Mouse (Mus musculus) myocyte (in vitro differentiated cells): ENCODE data around the gene Hspb7. TPM values are rescaled to one million over a fixed set of nuclear protein-coding genes. Genes with fewer than 3 reads are reported as not detected.
A peak's percentile ranks its signal among the peaks of the same experiment; 100 is the strongest.

Experiments used
- H3K27me3 ChIP-seq: one replicate; pipeline ENCODE4 v1.6.1; 2011; ENCODE audit not compliant: control insufficient read depth, insufficient read depth, insufficient read length
- H3K36me3 ChIP-seq: one replicate; pipeline ENCODE4 v1.6.1; 2011; ENCODE audit not compliant: control insufficient read depth, insufficient read depth
- H3K4me2 ChIP-seq: one replicate; pipeline ENCODE4 v1.6.1; 2011; ENCODE audit warnings: low read depth, control low read depth
- H3K4me3 ChIP-seq: one replicate; pipeline ENCODE4 v1.5.1; 2011; ENCODE audit warnings: mild to moderate bottlenecking, control low read depth, moderate library complexity
- H3K79me2 ChIP-seq: one replicate; pipeline ENCODE4 v1.6.1; 2011; ENCODE audit not compliant: control insufficient read depth, insufficient read depth
- H3ac ChIP-seq: one replicate; pipeline ENCODE4 v1.6.1; 2011; ENCODE audit not compliant: control insufficient read depth, insufficient read length
- CEBPB ChIP-seq: IDR thresholded peaks from 2 replicates; pipeline ENCODE4 v1.6.1; 2011; ENCODE audit warnings: mild to moderate bottlenecking, moderate library complexity; ENCODE audit not compliant: poor library complexity, insufficient read depth, severe bottlenecking
- E2F4 ChIP-seq: IDR thresholded peaks from one replicate; pipeline ENCODE4 v1.6.1; 2011; ENCODE audit warnings: mild to moderate bottlenecking, control low read depth, moderate library complexity; ENCODE audit not compliant: insufficient read depth
- MAX ChIP-seq: IDR thresholded peaks from one replicate; pipeline ENCODE4 v1.6.1; 2011; ENCODE audit warnings: low read depth, mild to moderate bottlenecking, control low read depth
- MYOD1 ChIP-seq, 3 experiments: IDR thresholded peaks; one replicate each; pipeline ENCODE4 v1.6.1; 2011; ENCODE audit warnings: control low read depth in 2 of 3, low read depth in 2 of 3, mild to moderate bottlenecking in 2 of 3, moderate library complexity in 1 of 3; ENCODE audit not compliant: insufficient read length in 2 of 3, control insufficient read depth in 1 of 3
- MYOG ChIP-seq, 3 experiments: IDR thresholded peaks; one replicate each; pipeline ENCODE4 v1.6.1; 2011; ENCODE audit warnings: control low read depth in 2 of 3, low read depth in 2 of 3, mild to moderate bottlenecking in 2 of 3; ENCODE audit not compliant: insufficient read length in 2 of 3, control insufficient read depth in 1 of 3, insufficient read depth in 1 of 3
- POLR2A ChIP-seq: IDR thresholded peaks from one replicate; pipeline ENCODE4 v1.6.1; 2011; ENCODE audit warnings: low read depth, mild to moderate bottlenecking, control low read depth, moderate library complexity; ENCODE audit not compliant: insufficient read length
- POLR2AphosphoS2 ChIP-seq: IDR thresholded peaks from one replicate; pipeline ENCODE4 v1.6.1; 2011; ENCODE audit warnings: low read depth, control low read depth; ENCODE audit not compliant: insufficient read length
- REST ChIP-seq: IDR thresholded peaks from one replicate; pipeline ENCODE4 v1.6.1; 2011; ENCODE audit warnings: mild to moderate bottlenecking, control low read depth, moderate library complexity; ENCODE audit not compliant: insufficient read depth, insufficient read length
- SRF ChIP-seq: IDR thresholded peaks from one replicate; pipeline ENCODE4 v1.6.1; 2011; ENCODE audit warnings: low read depth; ENCODE audit not compliant: control insufficient read depth, insufficient read length
- TCF12 ChIP-seq: IDR thresholded peaks from one replicate; pipeline ENCODE4 v1.6.1; 2011; ENCODE audit warnings: mild to moderate bottlenecking, control low read depth; ENCODE audit not compliant: poor library complexity, insufficient read depth, severe bottlenecking
- TCF3 ChIP-seq: IDR thresholded peaks from one replicate; pipeline ENCODE4 v1.6.1; 2011; ENCODE audit warnings: low read depth, control low read depth; ENCODE audit not compliant: insufficient read length
- USF1 ChIP-seq: IDR thresholded peaks from one replicate; pipeline ENCODE4 v1.6.1; 2011; ENCODE audit warnings: low read depth, mild to moderate bottlenecking, control low read depth, moderate library complexity
- polyA plus RNA-seq: library from polyadenylated mRNA; unstranded; fragments of >200 nt; fragmentation: generic; extraction: Trizol; gene quantifications from one replicate; pipeline ENCODE4 v1.2.1, GENCODE M21; 2012; ENCODE audit warnings: missing spikeins

Hspb7 gene
- polyA plus RNA-seq, 1 experiment: 31.1 TPM

- H3K79me2 ChIP-seq: peaks cover 8% of the 10 kb centered on the region
- H3K36me3 ChIP-seq: peaks cover 6% of the 10 kb centered on the region
- TF ChIP-seq MYOG (IDR thresholded peaks at IDR 0.05; ENCODE audit: control insufficient read depth in 1 of 3, insufficient read depth in 1 of 3, insufficient read length in 2 of 3, low read depth in 2 of 3) (no peak), POLR2A (no peak), POLR2AphosphoS2 (no peak), E2F4 (no peak), TCF12 (no peak), MAX (no peak), CEBPB (no peak), TCF3 (no peak), REST (no peak)
Observed at GRCm38 (mm10) chr4:141464722-141465121, 44.1 kb downstream of the Hspb7 start.

DNA sequence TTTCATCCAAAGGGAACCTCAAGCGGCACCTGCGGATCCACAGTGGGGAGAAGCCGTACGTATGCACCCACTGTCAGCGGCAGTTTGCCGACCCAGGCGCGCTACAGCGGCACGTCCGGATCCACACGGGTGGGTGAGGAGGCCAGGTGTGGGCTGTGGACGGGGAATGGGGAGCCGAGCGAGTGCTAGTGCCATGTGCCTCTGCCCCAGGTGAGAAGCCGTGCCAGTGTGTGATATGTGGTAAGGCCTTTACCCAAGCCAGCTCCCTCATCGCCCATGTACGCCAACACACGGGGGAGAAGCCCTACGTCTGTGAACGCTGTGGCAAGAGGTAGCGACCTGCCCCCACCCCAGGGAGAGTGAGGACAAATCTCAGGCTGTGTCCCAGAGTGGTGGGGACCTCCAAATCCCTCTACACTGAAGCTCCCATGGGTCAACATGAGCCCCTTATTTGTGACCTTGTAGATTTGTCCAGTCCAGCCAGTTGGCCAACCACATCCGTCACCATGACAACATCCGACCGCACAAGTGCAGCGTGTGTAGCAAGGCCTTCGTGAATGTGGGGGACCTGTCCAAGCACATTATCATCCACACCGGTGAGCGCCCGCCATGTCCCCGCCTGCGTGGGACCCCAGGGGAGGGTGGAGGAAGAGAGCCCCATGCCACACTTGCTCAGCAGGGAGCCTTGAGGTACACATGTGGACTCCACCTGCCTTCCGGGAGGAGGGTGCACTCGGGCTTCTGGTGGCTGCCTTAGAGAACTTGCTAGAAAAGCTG lies 45.1 kb downstream of the Hspb7 start:
- TF ChIP-seq E2F4: no peak
- no peak for TF ChIP-seq REST
- Histone ChIP-seq H3K4me3 (no peak overlapping the region), H3K4me2 (no peak overlapping the region), H3ac (no peak overlapping the region), H3K79me2 (no peaks in the 10 kb centered on the region), H3K36me3 (peaks cover 6% of the 10 kb centered on the region), H3K27me3 (no peaks in the 10 kb centered on the region)

More at GRCm38 (mm10) chr4:141464722-141465121, 44.1 kb downstream of the Hspb7 start:
- Histone ChIP-seq H3K4me3 (no peak overlapping the region), H3K27me3 (no peaks in the 10 kb centered on the region), H3ac (no peak overlapping the region), H3K4me2 (no peak overlapping the region)

GRCm38 (mm10) chr4:141466289-141466795 lies 45.8 kb downstream of the Hspb7 start:
- Histone ChIP-seq H3K36me3 (peaks cover 6% of the 10 kb centered on the region), H3K4me3 (no peak overlapping the region), H3K27me3 (no peaks in the 10 kb centered on the region), H3K79me2 (no peaks in the 10 kb centered on the region), H3ac (no peak overlapping the region), H3K4me2 (no peak overlapping the region)
- TF ChIP-seq POLR2A (peak; percentile 22), MYOG (IDR thresholded peaks at IDR 0.05; ENCODE audit: control insufficient read depth in 1 of 3, insufficient read depth in 1 of 3, insufficient read length in 2 of 3, low read depth in 2 of 3) (peak in 2 of 3 experiments; percentile 90 to 95), SRF (no peak), E2F4 (no peak), MYOD1 (IDR thresholded peaks at IDR 0.05; ENCODE audit: control insufficient read depth in 1 of 3, insufficient read length in 2 of 3, low read depth in 2 of 3) (peak in 2 of 3 experiments; percentile 70 to 77)

DNA sequence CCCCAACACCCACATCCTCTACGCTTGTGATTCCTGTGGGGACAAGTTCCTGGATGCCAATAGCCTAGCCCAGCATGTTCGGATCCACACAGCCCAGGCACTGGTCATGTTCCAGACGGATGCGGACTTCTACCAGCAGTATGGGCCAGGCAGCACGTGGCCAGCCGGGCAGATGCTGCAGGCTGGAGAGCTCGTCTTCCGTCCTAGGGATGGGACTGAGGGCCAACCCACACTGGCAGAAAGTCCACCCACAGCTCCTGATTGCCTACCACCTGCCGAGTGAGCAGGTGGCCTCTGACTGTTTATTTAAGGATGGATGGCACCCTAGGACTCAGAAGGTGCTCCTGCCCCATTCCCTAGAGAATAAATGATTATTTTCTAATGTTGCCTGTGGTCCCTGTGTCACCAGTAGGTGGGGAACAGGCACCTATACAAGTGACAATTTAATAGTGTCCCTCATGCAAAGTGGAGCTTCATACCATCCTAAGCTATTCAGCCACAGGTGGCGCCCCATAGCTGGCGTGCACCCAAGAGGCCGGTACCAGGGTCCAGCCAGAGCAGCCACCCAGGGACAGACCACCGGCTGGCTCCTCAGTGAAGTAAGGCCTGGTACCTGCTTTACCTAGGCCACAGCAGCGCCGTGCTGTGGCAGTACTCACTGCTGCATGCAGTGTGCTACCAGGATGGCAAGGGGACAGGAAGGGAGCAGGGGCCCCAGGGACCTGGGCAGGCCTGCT lies 46.4 kb downstream of the Hspb7 start:
- H3ac ChIP-seq: no peak overlapping the region
- H3K4me2 ChIP-seq: no peak overlapping the region
- H3K4me3 ChIP-seq: no peak overlapping the region
- no peaks in the 10 kb centered on the region for H3K79me2 ChIP-seq
- TF ChIP-seq USF1 (no peak), REST (no peak), CEBPB (no peak), MYOG (IDR thresholded peaks at IDR 0.05; ENCODE audit: control insufficient read depth in 1 of 3, insufficient read depth in 1 of 3, insufficient read length in 2 of 3, low read depth in 2 of 3) (peak in 2 of 3 experiments; percentile 17 to 19), POLR2AphosphoS2 (peak; percentile 24), MYOD1 (IDR thresholded peaks at IDR 0.05; ENCODE audit: control insufficient read depth in 1 of 3, insufficient read length in 2 of 3, low read depth in 2 of 3) (peak in 2 of 3 experiments; percentile 16 to 21)
- H3K36me3 ChIP-seq: peaks cover 3% of the 10 kb centered on the region
- no peaks in the 10 kb centered on the region for H3K27me3 ChIP-seq

GRCm38 (mm10) chr4:141467581-141467927 lies 47.0 kb downstream of the Hspb7 start:
- H3K4me2 ChIP-seq: no peak overlapping the region
- H3K27me3 ChIP-seq: no peaks in the 10 kb centered on the region
- H3K79me2 ChIP-seq: no peaks in the 10 kb centered on the region
- H3K4me3 ChIP-seq: no peak overlapping the region
- no peak for TF ChIP-seq E2F4
- no peak for TF ChIP-seq TCF3
- TF ChIP-seq POLR2AphosphoS2: no peak
- no peaks in the 10 kb centered on the region for H3K36me3 ChIP-seq
- no peak overlapping the region for H3ac ChIP-seq
